Mouse (Mus musculus) forebrain, embryonic 12.5 days (tissue): ENCODE results near the gene Fyn. TPM values are rescaled to one million over a fixed set of nuclear protein-coding genes. Genes with fewer than 3 reads are reported as not detected.

ENCODE experiments used
- ATAC-seq: fragments of 200-750 bp; cut with Nextera tagmentation; 2 replicates; pipeline ENCODE4 v1.8.0; 2017; ENCODE audit warnings: moderate TSS enrichment; ENCODE audit not compliant: low FRiP score
- H3K27ac ChIP-seq: fragments of 300-500 bp; sonication (generic); 2 replicates; pipeline ENCODE4 v1.5.1; 2016; ENCODE audit warnings: mild to moderate bottlenecking
- H3K27me3 ChIP-seq: fragments of 300-500 bp; sonication (generic); 2 replicates; pipeline ENCODE4 v1.6.1; 2016; ENCODE audit warnings: mild to moderate bottlenecking
- H3K36me3 ChIP-seq: fragments of 300-500 bp; sonication (generic); replicated peaks from 2 replicates; pipeline ENCODE4 v1.6.1; 2016; ENCODE audit warnings: mild to moderate bottlenecking
- H3K4me1 ChIP-seq: fragments of 300-500 bp; sonication (generic); 2 replicates; pipeline ENCODE4 v1.6.1; 2016
- H3K4me2 ChIP-seq: fragments of 300-500 bp; sonication (generic); 2 replicates; pipeline ENCODE4 v1.6.1; 2016; ENCODE audit warnings: mild to moderate bottlenecking, moderate library complexity
- H3K4me3 ChIP-seq: fragments of 300-500 bp; sonication (generic); replicated peaks from 2 replicates; pipeline ENCODE4 v1.5.1; 2016; ENCODE audit warnings: mild to moderate bottlenecking
- H3K9ac ChIP-seq: fragments of 300-500 bp; sonication (generic); 2 replicates; pipeline ENCODE4 v1.6.1; 2016; ENCODE audit warnings: mild to moderate bottlenecking
- H3K9me3 ChIP-seq: fragments of 300-500 bp; sonication (generic); 2 replicates; pipeline ENCODE4 v1.6.1; 2016
- WGBS: fragments of 180-500 bp; shearing (Covaris S2); methylation state at CpG from one replicate; pipeline ENCODE4 v1.1.7; 2016; 5-methylcytosine and 5-hydroxymethylcytosine counted together
- polyA plus RNA-seq: library from polyadenylated mRNA; unstranded; fragments of >200 nt; fragmentation: Nextera tagmentation; extraction: Ambion mirVana; gene quantifications from 2 replicates; pipeline ENCODE4 v1.2.1, GENCODE M21; 2016

Fyn gene
- polyA plus RNA-seq, 1 experiment from 2014 or later = 63.4 TPM

DNA sequence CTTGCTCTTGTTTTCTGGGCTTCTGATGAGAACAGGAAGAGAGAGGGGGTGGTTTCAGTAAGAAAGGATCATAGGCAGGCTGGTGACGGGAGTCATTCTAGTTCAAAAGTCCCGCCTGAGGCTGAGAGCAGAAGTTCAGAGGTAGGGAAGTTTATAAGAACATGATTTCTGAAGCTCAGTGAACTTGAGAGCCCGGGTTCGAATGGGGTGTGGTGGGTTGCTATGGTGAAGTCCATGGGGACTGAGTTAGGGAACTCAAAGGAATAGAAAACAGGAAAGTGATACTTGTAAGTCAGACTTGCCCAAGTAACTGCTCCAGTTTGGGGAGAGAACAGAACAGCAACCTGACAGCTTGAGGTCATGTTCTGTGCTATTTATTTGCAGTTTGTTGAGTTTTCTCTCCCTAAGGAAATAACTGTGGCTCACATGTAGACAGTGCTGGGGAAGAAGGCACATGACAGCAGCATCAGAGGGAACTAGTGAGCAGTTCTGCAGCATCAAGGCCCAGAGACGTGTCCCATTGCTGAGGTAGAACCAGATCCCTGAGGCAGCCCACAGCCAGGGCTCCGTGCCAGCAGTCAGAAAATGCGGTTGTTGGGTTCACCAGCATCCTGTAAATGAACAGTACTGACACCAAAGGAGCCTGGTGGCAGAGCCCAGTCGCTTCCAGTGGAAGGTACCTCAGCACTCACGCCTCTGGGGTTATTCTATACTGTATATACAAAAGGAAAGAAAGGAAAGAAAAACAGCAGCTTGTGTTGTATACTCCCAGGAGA is 52.4 kb downstream of the Fyn start:
- no peaks in the 10 kb centered on the region for H3K27me3 ChIP-seq
- ATAC-seq = no peak

DNA sequence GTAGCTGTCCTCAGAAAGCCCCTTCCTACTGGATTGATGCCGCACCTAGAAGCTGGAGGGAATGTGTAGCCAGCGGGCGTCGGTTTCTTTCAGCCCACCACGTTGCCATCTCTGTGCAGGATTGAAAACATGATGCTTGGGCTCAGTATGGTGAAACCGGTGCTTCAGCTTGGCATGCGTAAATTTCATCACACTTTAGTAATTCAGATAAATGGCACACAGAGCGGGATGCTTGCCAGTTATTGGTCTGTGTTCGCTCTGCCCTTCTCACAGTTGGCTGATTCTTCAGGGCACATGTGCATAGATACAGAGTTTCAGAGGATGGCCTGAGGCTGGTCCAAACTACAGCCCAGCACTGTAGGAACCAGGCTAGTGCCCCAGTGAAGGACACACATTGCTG is 53.1 kb downstream of the Fyn start:
- ATAC-seq = no peak
- Histone ChIP-seq H3K4me1 (peaks cover 32% of the 10 kb centered on the region), H3K27me3 (no peaks in the 10 kb centered on the region), H3K9ac (no peak overlapping the region), H3K4me3 (no peak overlapping the region), H3K9me3 (no peaks in the 10 kb centered on the region), H3K36me3 (0 out of 2 replicates have a peak, but pooled peaks cover 4% of the 10 kb centered on the region), H3K4me2 (no peak overlapping the region), H3K27ac (no peak overlapping the region)
- 89% methylated on average over 9 of the region's 9 CpGs for WGBS

More for the DNA sequence above, 52.4 kb downstream of the Fyn start:
- 70% methylated on average over 9 of the region's 9 CpGs for WGBS
- no peak overlapping the region for H3K27ac ChIP-seq
- no peak overlapping the region for H3K4me3 ChIP-seq
- H3K9me3 ChIP-seq = no peaks in the 10 kb centered on the region
- peaks cover 26% of the 10 kb centered on the region for H3K4me1 ChIP-seq
- H3K36me3 ChIP-seq = 0 out of 2 replicates have a peak, but pooled peaks cover 4% of the 10 kb centered on the region
- no peak overlapping the region for H3K9ac ChIP-seq
- no peak overlapping the region for H3K4me2 ChIP-seq

DNA sequence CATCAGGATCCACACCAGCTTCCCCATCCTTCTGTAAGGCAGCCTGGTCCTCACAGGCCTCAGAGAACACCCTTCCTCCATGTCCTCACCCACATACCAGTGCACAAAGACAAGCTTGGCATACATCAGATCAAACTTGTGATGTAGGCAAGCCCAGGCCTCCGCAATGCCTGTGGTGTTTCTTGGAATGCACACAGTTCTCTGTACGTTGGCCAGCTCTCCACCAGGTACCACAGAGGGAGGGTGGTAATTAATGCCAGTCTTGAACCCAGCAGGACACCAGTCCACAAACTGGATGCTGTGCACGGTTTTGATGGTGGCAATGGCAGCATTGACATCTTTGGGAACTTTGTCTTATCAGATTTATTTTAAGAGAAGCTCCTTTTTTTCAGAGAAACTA is 56.0 kb downstream of the Fyn start:
- 85% methylated on average over 3 of the region's 3 CpGs for WGBS
- Histone ChIP-seq H3K4me2 (no peak overlapping the region), H3K27ac (no peak overlapping the region), H3K9ac (no peak overlapping the region), H3K4me1 (peaks cover 36% of the 10 kb centered on the region), H3K36me3 (0 out of 2 replicates have a peak, but pooled peaks cover 4% of the 10 kb centered on the region), H3K4me3 (no peak overlapping the region), H3K27me3 (no peaks in the 10 kb centered on the region), H3K9me3 (no peaks in the 10 kb centered on the region)
- ATAC-seq = no peak

DNA sequence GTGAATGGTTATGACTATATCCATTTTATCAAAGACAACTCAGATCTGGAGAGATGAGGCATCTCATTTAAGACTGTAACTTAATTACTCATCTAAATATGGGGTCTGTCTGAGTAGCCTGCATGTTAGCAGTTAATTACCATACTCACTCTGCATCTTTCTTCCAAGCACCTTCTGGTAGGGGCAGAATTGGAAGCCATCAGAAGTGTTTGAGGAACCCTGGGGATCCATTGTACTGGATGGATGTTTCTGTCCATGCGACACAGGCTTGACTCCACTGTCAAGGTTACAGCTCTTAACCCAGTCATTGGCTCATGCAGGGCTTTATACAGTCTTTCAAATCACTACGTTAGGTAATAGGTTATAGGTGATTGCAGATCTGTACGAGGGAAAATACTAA is 57.4 kb downstream of the Fyn start:
- no peaks in the 10 kb centered on the region for H3K27me3 ChIP-seq
- H3K4me3 ChIP-seq = no peak overlapping the region
- WGBS = 89% methylated on average over 3 of the region's 3 CpGs
- 0 out of 2 replicates have a peak, but pooled peaks cover 4% of the 10 kb centered on the region for H3K36me3 ChIP-seq
- no peaks in the 10 kb centered on the region for H3K9me3 ChIP-seq
- ATAC-seq = no peak
- H3K9ac ChIP-seq = no peak overlapping the region
- 0 out of 2 replicates have a peak overlapping the region, but pooled peaks have one; percentile 8 for H3K27ac ChIP-seq
- H3K4me1 ChIP-seq = peaks cover 38% of the 10 kb centered on the region
- H3K4me2 ChIP-seq = no peak overlapping the region

DNA sequence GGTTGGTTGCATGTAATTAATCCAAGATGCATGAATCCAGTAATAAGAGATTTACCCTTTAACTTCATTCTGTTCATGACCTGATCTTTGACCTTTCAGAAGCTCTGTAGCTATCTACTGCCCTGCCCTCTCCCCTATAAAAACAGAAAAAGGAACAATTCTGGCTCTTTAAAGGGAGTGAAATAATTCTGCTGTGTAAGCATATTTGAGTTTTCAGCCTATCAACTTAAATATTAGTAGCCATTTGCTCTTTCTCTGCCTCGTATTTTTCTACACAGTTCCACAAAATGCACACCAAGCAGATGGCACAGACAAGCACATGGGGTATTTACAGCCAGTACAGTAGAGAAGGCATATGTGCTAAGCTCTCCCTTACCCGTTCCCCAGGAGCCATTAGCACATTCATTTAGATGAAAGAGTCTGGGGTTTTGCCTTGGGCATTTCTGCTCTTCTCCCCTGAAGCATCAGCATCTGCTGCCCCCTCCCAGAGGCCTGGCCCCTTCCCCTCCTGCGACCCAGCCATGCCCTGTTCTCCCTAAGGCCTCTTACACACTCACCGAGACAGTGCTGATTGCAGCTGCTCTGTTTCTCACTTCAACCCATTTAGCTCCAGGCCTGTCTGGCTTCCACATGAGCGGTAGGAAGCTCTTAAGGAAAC is 58.3 kb downstream of the Fyn start:
- WGBS = 48% methylated on average over 5 of the region's 5 CpGs
- Histone ChIP-seq H3K4me2 (no peak overlapping the region), H3K9me3 (no peaks in the 10 kb centered on the region), H3K9ac (no peak overlapping the region), H3K36me3 (0 out of 2 replicates have a peak, but pooled peaks cover 4% of the 10 kb centered on the region), H3K4me3 (no peak overlapping the region), H3K4me1 (peaks cover 41% of the 10 kb centered on the region), H3K27me3 (no peaks in the 10 kb centered on the region), H3K27ac (peak overlapping the region; percentile 64; the same call in 1 of the 2 replicates)
- ATAC-seq = peak; percentile 66; the same call in 1 of the 2 replicates

DNA sequence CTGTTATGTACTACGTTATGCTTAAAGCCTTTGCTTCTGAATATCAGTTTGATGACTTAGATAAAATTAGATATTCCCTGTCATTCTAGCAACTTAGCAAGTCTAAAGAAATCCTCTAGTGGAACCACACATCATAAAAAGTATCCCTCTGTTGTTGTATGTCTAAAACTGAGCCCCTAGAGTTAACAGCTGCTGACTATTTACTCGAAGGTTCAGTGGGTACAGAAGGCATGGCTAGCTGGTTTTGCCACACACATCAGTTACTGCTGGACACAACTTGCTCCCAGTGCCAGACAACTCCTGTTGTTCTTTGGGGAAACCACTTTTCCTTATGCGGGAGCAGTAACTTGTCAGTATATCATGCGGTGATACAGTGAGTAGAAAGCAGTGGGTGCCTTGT is 61.0 kb downstream of the Fyn start:
- Histone ChIP-seq H3K4me3 (no peak overlapping the region), H3K36me3 (0 out of 2 replicates have a peak, but pooled peaks cover 1% of the 10 kb centered on the region), H3K27me3 (no peaks in the 10 kb centered on the region), H3K4me2 (no peak overlapping the region), H3K9ac (no peak overlapping the region), H3K4me1 (peaks cover 56% of the 10 kb centered on the region), H3K27ac (no peak overlapping the region), H3K9me3 (no peaks in the 10 kb centered on the region)
- ATAC-seq = no peak
- 92% methylated on average over 4 of the region's 4 CpGs for WGBS

DNA sequence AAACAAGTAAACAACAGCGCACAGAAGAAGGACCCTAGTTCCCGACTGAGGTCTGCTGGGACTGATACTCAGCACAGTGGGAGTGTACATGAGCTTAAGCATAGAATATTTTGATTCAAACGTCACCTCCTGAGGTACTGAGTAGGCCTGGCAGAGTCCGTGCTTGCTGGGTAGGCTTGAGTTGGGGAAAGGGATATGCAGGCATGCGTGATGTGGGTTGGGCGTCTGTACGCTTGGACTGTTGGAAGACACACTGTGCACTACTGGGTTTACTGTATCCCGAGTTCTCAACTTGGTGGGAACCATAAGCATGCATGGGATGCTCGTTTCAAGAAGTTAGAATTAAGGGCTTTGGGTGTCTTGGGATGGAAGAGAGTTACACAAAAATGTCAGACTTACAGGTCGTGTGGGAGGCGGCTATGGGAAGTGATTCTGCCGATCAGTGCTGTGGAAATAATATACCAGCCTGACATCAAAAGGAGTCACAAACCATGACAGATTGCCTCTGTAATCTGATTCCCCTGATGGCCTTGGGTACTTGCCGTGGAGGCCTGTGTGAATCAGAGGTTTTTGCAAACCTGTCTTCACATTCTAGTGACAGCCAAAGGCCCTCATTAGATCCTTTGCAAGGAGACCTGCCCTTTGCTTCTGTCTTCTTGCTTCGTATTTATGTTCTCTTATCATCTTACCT is 61.6 kb downstream of the Fyn start:
- no peaks in the 10 kb centered on the region for H3K9me3 ChIP-seq
- H3K4me3 ChIP-seq = no peak overlapping the region
- no peak overlapping the region for H3K4me2 ChIP-seq
- peaks cover 58% of the 10 kb centered on the region for H3K4me1 ChIP-seq
- H3K27me3 ChIP-seq = no peaks in the 10 kb centered on the region
- H3K27ac ChIP-seq = no peak overlapping the region
- ATAC-seq = no peak
- H3K9ac ChIP-seq = no peak overlapping the region
- no peaks in the 10 kb centered on the region for H3K36me3 ChIP-seq
- WGBS = 68% methylated on average over 14 of the region's 14 CpGs

DNA sequence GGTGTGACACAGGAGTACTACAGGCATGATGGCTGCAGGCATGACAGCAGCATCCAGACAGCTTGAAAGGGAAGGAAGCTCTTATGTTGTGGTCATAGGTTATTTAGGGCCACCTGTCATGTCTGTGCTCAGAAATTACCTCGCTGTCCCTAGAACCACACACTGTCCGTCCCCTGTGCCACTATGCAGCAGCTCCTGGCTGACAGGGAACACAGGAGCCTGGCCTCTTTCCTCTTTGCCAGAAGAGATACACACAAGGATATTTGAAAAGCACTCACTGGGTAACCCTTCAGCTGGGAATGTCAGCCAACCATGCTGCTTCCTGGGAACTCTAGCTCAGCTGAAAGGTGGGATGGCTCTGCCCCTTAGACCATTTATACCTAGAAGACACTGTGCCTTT is 62.6 kb downstream of the Fyn start:
- no peak overlapping the region for H3K4me3 ChIP-seq
- ATAC-seq = no peak
- H3K9ac ChIP-seq = no peak overlapping the region
- WGBS = 86% methylated on average over 2 of the region's 2 CpGs
- peaks cover 55% of the 10 kb centered on the region for H3K4me1 ChIP-seq
- no peak overlapping the region for H3K27ac ChIP-seq
- H3K36me3 ChIP-seq = no peaks in the 10 kb centered on the region
- no peak overlapping the region for H3K4me2 ChIP-seq
- H3K27me3 ChIP-seq = no peaks in the 10 kb centered on the region
- no peaks in the 10 kb centered on the region for H3K9me3 ChIP-seq

DNA sequence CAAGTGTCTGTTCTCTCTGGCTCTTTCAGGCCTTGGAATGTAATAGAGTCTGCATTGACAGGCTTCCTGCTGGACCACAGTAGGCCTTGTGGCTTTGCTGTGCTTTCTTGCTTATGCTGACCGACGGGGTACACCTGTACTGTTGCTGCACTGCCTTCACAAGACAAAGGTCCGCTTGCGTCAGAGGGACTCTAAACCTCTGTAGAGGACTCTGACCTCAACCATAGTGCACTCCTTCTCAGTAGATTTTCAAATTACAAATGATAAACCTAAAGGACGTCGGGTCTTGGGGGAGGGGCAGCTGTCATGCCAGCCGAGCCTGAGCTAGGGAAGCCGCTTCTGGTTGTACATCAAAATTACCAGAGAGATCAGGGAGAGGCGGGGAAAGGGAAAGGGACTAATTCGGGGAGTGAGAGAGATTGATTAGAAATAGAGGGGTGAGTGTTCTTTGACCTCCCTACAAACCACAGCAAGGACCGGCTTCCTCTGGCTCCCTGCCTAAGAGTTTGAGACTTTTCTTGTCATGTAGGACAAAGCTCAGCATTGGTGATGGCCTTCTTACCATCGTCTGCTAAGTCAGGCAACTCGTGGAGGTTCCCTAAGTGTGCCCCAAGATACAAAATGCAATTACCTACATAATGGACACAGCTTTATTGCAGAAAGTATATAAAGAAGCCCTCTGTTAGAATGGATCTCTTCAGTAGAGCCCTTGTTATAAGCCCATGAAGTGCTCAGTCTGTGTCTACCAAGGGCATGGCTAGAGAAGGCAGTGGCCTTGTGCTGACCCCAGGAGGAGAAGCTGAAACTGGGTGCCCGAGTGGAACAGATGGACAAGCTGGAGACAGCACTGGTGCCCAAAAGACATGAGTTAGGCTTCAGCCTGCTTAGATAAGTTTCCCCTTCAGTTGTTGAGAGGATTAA is 64.3 kb downstream of the Fyn start:
- Histone ChIP-seq H3K36me3 (no peaks in the 10 kb centered on the region), H3K9me3 (no peaks in the 10 kb centered on the region), H3K4me2 (no peak overlapping the region), H3K4me1 (peaks cover 42% of the 10 kb centered on the region), H3K9ac (no peak overlapping the region), H3K27ac (no peak overlapping the region), H3K4me3 (no peak overlapping the region), H3K27me3 (no peaks in the 10 kb centered on the region)
- no peak for ATAC-seq
- 87% methylated on average over 14 of the region's 14 CpGs for WGBS

DNA sequence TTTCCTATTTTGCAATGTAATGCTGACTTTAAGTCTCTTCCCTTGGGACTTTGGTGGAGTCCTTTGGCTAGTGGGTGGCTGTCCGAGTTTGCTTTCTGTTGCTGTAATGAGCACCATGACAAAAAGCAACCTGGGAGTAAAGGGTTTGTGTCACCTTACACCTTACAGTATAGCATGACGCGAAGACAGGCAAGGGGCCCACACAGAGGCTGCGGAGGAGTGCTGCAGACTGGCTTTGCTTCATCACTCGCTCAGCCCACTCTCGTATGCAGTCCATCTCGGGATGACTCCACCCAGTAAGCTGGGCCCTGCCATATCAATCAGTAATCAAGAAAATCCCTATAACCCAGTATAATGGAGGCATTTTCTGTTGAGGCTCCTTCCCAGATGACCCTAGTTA is 65.2 kb downstream of the Fyn start:
- Histone ChIP-seq H3K27ac (no peak overlapping the region), H3K4me2 (no peak overlapping the region), H3K9ac (no peak overlapping the region), H3K36me3 (no peaks in the 10 kb centered on the region), H3K9me3 (no peaks in the 10 kb centered on the region), H3K4me1 (peaks cover 50% of the 10 kb centered on the region), H3K27me3 (no peaks in the 10 kb centered on the region), H3K4me3 (no peak overlapping the region)
- 90% methylated on average over 7 of the region's 7 CpGs for whole genome bisulfite sequencing
- ATAC-seq = no peak

DNA sequence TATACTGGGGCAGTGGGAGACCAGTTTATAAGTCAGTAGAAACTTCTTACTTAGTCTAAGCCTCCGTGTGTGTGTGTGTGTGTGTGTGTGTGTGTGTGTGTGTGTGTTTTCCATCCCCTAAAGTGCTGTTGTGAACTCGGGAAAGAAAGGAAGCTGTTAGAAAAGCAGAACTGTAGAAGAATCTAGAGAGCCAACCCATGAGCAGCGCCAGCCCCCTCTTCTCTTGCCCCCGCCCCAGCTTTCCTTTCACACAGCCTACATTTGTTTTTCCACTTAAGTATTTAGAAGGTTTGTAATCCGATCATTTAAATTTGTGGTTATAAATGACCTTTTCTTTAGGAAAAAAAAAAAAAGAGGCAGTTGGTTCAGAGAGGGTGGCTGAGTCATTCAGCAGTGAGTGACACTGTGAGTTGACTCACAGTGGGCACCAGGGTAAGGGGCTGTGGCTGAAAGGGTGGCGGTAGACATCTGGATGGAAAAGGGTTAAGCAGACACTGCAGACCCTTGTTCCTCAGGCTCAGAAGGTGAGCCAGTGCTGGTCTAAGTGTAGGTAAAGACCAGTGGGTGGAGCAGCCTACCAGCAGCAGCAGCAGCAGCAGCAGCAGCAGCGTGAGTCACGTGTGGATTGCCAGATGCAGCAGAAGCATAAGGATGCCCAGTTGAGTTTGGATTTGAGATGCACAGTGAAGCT is 66.2 kb downstream of the Fyn start:
- H3K9me3 ChIP-seq = no peaks in the 10 kb centered on the region
- H3K36me3 ChIP-seq = no peaks in the 10 kb centered on the region
- peaks cover 48% of the 10 kb centered on the region for H3K4me1 ChIP-seq
- H3K27ac ChIP-seq = no peak overlapping the region
- H3K4me3 ChIP-seq = no peak overlapping the region
- ATAC-seq = no peak
- H3K27me3 ChIP-seq = no peaks in the 10 kb centered on the region
- no peak overlapping the region for H3K4me2 ChIP-seq
- H3K9ac ChIP-seq = no peak overlapping the region
- WGBS = 57% methylated on average over 8 of the region's 8 CpGs
